Mouse (Mus musculus) kidney, embryonic 15.5 days (tissue): Measurements from ENCODE around the gene Zfp52. TPM values are rescaled to one million over a fixed set of nuclear protein-coding genes. Genes with fewer than 3 reads are reported as not detected.
A peak's percentile ranks its signal among the peaks of the same experiment; 100 is the strongest.

Experiments
- ATAC-seq: fragments of 200-750 bp; cut with Nextera tagmentation; replicated peaks from 2 replicates; pipeline ENCODE4 v1.8.0; 2017; ENCODE audit warnings: moderate TSS enrichment; ENCODE audit not compliant: low FRiP score
- H3K27ac ChIP-seq: fragments of 300-500 bp; sonication (generic); 2 replicates; pipeline ENCODE4 v1.5.1; 2015; ENCODE audit warnings: mild to moderate bottlenecking, inconsistent platforms
- H3K27me3 ChIP-seq: fragments of 300-500 bp; sonication (generic); 2 replicates; pipeline ENCODE4 v1.6.1; 2015; ENCODE audit warnings: inconsistent platforms
- H3K36me3 ChIP-seq: fragments of 300-500 bp; sonication (generic); 2 replicates; pipeline ENCODE4 v1.6.1; 2015; ENCODE audit warnings: inconsistent platforms
- H3K4me1 ChIP-seq: fragments of 300-500 bp; sonication (generic); 2 replicates; pipeline ENCODE4 v1.6.1; 2015; ENCODE audit warnings: inconsistent platforms
- H3K4me2 ChIP-seq: fragments of 300-500 bp; sonication (generic); 2 replicates; pipeline ENCODE4 v1.6.1; 2015; ENCODE audit warnings: moderate library complexity, mild to moderate bottlenecking, inconsistent platforms
- H3K4me3 ChIP-seq: fragments of 300-500 bp; sonication (generic); replicated peaks from 2 replicates; pipeline ENCODE4 v1.5.1; 2015; ENCODE audit warnings: mild to moderate bottlenecking, inconsistent platforms
- H3K9ac ChIP-seq: fragments of 300-500 bp; sonication (generic); 2 replicates; pipeline ENCODE4 v1.6.1; 2015; ENCODE audit warnings: mild to moderate bottlenecking, inconsistent platforms
- H3K9me3 ChIP-seq: fragments of 300-500 bp; sonication (generic); replicated peaks from 2 replicates; pipeline ENCODE4 v1.6.1; 2016; ENCODE audit warnings: inconsistent platforms
- WGBS: fragments of 180-500 bp; shearing (Covaris S2); methylation state at CpG from one replicate; pipeline ENCODE4 v1.1.7; 2015; ENCODE audit warnings: mixed read lengths; 5-methylcytosine and 5-hydroxymethylcytosine counted together
- polyA plus RNA-seq: library from polyadenylated mRNA; unstranded; fragments of >200 nt; fragmentation: Nextera tagmentation; extraction: Ambion mirVana; gene quantifications from 2 replicates; pipeline ENCODE4 v1.2.1, GENCODE M21; 2015

Gene Zfp52
- polyA plus RNA-seq, 1 experiment from 2014 or later: 4.9 TPM

DNA sequence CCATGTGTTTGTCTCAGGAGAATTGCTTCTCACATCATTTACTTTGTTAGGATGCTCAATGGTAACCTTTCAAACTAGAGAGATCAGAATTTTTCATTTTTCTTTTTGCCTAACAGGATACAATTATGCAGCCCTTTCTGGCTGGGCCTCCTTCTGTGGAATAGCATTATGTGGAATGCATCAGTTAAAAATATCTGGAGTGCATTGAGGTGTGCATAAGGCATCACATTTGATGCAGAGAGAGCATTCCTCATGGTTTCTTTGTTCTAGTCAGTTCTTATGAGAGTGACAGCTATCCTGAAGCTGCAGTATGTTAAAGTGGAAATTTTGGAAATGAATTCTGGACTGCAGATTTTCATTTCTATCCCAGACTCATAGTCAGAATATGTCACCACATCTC, 9.1 kb upstream of the Zfp52 start:
- no peaks in the 10 kb centered on the region for H3K36me3 ChIP-seq
- no peak overlapping the region for H3K4me2 ChIP-seq
- H3K27ac ChIP-seq: no peak overlapping the region
- H3K4me3 ChIP-seq: no peak overlapping the region
- no peaks in the 10 kb centered on the region for H3K27me3 ChIP-seq
- no peak overlapping the region for H3K9ac ChIP-seq
- H3K9me3 ChIP-seq: no peaks in the 10 kb centered on the region
- peaks cover 3% of the 10 kb centered on the region for H3K4me1 ChIP-seq
- no peak for ATAC-seq

DNA sequence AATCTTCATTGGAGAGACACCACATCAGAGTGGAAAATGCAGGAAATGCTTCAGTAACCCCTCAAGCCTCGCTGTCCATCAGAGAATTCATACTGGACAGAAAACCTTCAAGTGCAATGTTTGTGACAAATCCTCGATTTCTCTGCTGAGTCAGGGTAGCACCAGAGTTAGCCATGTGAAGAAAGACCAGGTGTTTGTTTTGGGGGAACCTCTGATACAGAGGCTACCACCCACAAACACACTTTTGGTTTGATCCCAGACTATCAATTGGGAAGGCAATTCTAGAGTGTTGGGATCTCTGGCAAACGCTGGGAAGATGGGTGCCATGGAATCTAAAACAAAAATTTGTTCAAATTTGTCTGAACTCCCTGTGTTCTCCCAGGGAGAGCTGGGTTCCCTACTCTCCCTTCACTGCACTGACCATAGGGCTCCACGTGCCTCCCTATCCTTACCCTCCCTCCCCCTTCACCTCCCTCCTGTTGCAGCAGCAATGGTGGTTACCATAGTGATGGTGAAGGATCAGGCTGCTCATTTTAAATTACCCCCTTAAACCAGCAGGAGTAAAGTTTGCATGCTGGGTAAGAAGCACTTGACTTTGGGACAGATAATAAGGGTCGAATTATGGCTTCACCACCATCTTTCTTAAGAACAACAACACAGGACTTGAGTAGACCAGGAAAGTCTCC, 4.6 kb upstream of the Zfp52 start:
- H3K27ac ChIP-seq: no peak overlapping the region
- H3K4me2 ChIP-seq: no peak overlapping the region
- H3K27me3 ChIP-seq: no peaks in the 10 kb centered on the region
- no peaks in the 10 kb centered on the region for H3K9me3 ChIP-seq
- H3K4me3 ChIP-seq: no peak overlapping the region
- H3K36me3 ChIP-seq: no peaks in the 10 kb centered on the region
- no peak overlapping the region for H3K9ac ChIP-seq
- peaks cover 30% of the 10 kb centered on the region for H3K4me1 ChIP-seq
- ATAC-seq: no peak
- WGBS: 77% methylated on average over 5 of the region's 5 CpGs

- WGBS: 63% methylated on average over 5 of the region's 5 CpGs
- H3K4me1 ChIP-seq: peaks cover 30% of the 10 kb centered on the region
- peak overlapping the region; percentile 74 for H3K4me2 ChIP-seq
- H3K36me3 ChIP-seq: no peaks in the 10 kb centered on the region
- H3K27ac ChIP-seq: peak overlapping the region; percentile 97
- ATAC-seq: peak; percentile 3
- peak overlapping the region; percentile 91; the same call in 1 of the 2 replicates for H3K9ac ChIP-seq
- no peaks in the 10 kb centered on the region for H3K9me3 ChIP-seq
- peak overlapping the region; percentile 79 for H3K4me3 ChIP-seq
- no peaks in the 10 kb centered on the region for H3K27me3 ChIP-seq
Observed at GRCm38 (mm10) chr17:21531621-21532020, 3.7 kb upstream of the Zfp52 start.

DNA sequence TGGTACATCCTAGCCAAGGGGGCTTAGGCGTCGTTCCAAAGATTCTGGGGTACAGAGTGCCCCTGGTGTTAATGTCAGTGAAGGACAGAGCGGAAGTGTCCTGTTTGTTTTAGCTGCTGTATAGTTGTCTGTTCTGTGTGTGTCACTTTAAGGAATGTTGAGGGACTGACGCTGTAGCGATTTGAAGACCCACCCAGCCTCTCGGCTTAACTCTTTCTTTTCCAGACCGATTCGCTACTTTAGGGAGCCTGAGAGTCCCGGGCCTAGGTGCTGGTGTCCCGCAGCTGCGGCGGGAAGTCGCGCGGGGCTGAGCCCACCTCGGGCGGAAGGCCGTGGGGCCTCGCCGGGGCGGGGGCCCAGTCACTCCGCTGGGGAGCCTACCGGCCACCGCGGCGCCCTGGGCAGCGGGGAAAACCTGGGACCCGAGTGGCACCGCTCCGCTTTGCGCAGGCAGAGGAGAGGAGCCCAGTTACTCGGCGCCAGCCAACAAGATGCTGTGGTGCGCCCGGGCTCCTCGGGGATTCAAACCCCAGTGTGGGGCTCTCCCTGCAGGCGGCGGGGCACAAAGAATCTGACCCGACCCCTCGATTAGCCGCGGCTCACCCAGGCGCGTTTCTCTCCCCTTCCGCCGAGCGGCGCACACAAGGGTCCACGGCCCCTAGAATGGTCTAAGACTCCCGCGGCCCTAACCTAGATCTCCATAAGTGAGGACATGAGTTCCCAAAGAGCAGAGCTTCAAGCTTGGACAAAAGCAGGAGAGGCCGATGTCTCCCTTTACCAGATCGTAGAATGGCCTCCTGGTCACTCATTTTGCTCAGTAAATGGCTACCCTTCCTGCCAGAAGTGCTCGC, 3.0 kb upstream of the Zfp52 start:
- under 1% methylated on average over 54 of the region's 54 CpGs for WGBS
- Histone ChIP-seq H3K27me3 (no peaks in the 10 kb centered on the region), H3K27ac (peak overlapping the region; percentile 97), H3K36me3 (no peaks in the 10 kb centered on the region), H3K4me1 (peaks cover 30% of the 10 kb centered on the region), H3K4me3 (peak overlapping the region; percentile 79), H3K9ac (peak overlapping the region; percentile 91), H3K9me3 (no peaks in the 10 kb centered on the region), H3K4me2 (peak overlapping the region; percentile 74)
- ATAC-seq: peak; percentile 89

GRCm38 (mm10) chr17:21533961-21534360, 1.4 kb upstream of the Zfp52 start:
- Histone ChIP-seq H3K27ac (peak overlapping the region; percentile 74; the same call in 1 of the 2 replicates), H3K4me2 (peak overlapping the region; percentile 5; the same call in 1 of the 2 replicates), H3K4me1 (peaks cover 30% of the 10 kb centered on the region), H3K9ac (no peak overlapping the region), H3K9me3 (no peaks in the 10 kb centered on the region), H3K36me3 (no peaks in the 10 kb centered on the region), H3K4me3 (no peak overlapping the region), H3K27me3 (no peaks in the 10 kb centered on the region)
- no peak for ATAC-seq
- WGBS: 87% methylated on average over 1 of the region's 1 CpGs

GRCm38 (mm10) chr17:21534460-21535095, 761 bp upstream of the Zfp52 start:
- ATAC-seq: 0 out of 2 replicates have a peak, but pooled peaks have one; percentile 17
- WGBS: 15% methylated on average over 4 of the region's 4 CpGs
- Histone ChIP-seq H3K4me3 (no peak overlapping the region), H3K4me2 (peak overlapping the region; percentile 79), H3K27me3 (no peaks in the 10 kb centered on the region), H3K9ac (no peak overlapping the region), H3K36me3 (no peaks in the 10 kb centered on the region), H3K4me1 (peaks cover 30% of the 10 kb centered on the region), H3K27ac (peak overlapping the region; percentile 74), H3K9me3 (no peaks in the 10 kb centered on the region)

DNA sequence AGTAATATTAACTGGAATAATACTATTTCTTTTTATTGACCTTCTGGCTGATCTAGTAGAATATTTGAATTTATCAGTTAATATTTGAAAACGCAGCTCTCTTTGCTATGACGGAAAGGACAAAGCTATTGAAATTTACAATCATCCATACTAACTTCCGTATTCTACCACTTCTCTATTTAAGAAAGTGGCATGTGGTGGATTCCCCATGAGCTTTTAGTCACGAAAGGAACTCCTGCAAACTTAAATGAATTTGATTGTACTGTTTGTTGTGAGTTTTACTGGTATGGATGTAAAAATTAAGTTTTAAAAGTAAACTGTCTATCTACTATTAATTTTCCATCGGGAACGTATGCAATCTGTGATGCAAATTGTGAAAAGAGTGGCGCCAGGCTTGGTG, 757 bp downstream of the Zfp52 start:
- Histone ChIP-seq H3K9ac (peak overlapping the region; percentile 31; the same call in 1 of the 2 replicates), H3K36me3 (no peaks in the 10 kb centered on the region), H3K27ac (no peak overlapping the region), H3K4me1 (peaks cover 28% of the 10 kb centered on the region), H3K4me2 (peak overlapping the region; percentile 79), H3K27me3 (no peaks in the 10 kb centered on the region), H3K4me3 (peak overlapping the region; percentile 53), H3K9me3 (no peaks in the 10 kb centered on the region)
- ATAC-seq: no peak
- WGBS: 38% methylated on average over 7 of the region's 7 CpGs

- Histone ChIP-seq H3K9ac (no peak overlapping the region), H3K36me3 (no peaks in the 10 kb centered on the region), H3K9me3 (no peaks in the 10 kb centered on the region), H3K4me2 (peak overlapping the region; percentile 79; the same call in 1 of the 2 replicates), H3K27ac (no peak overlapping the region), H3K4me3 (no peak overlapping the region), H3K4me1 (peaks cover 23% of the 10 kb centered on the region), H3K27me3 (no peaks in the 10 kb centered on the region)
- ATAC-seq: no peak
- WGBS: 56% methylated on average over 2 of the region's 2 CpGs
Observed at GRCm38 (mm10) chr17:21536676-21537075, 1.3 kb downstream of the Zfp52 start.

DNA sequence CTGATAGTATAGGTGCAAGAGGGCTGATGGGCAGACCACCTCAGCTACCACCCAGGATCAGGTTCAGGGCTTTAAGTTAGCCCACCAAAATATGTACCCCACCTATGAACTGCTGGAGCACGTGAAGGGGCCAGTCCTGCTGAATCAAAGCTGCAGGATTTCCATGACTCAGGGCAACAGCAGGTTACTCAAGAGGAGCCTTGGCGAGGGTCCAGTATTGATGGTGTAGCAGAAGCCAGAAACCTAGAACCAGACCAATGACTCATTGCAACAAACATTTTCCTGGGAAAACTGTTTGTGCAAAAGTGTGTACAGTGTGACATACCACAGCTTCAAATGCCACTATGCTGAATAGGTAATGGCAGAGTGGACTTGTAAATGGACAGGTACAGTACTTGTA, 22.5 kb downstream of the Zfp52 start:
- H3K27me3 ChIP-seq: no peaks in the 10 kb centered on the region
- H3K4me3 ChIP-seq: no peak overlapping the region
- H3K9ac ChIP-seq: no peak overlapping the region
- H3K36me3 ChIP-seq: peaks cover 19% of the 10 kb centered on the region
- H3K27ac ChIP-seq: no peak overlapping the region
- no peak for ATAC-seq
- H3K4me2 ChIP-seq: no peak overlapping the region
- H3K4me1 ChIP-seq: no peaks in the 10 kb centered on the region
- no peaks in the 10 kb centered on the region for H3K9me3 ChIP-seq
- 88% methylated on average over 2 of the region's 2 CpGs for WGBS

GRCm38 (mm10) chr17:21566220-21566619, 30.9 kb downstream of the Zfp52 start:
- Histone ChIP-seq H3K4me1 (peaks cover 17% of the 10 kb centered on the region), H3K36me3 (peaks cover 4% of the 10 kb centered on the region; the same call in 1 of the 2 replicates), H3K4me3 (peak overlapping the region; percentile 76), H3K4me2 (peak overlapping the region; percentile 76), H3K27me3 (no peaks in the 10 kb centered on the region), H3K9me3 (no peaks in the 10 kb centered on the region), H3K9ac (peak overlapping the region; percentile 69; the same call in 1 of the 2 replicates), H3K27ac (peak overlapping the region; percentile 96)
- peak; percentile 70 for ATAC-seq
- 1% methylated on average over 5 of the region's 5 CpGs for WGBS

- peak within 1 kb of the TSS; percentile 69 for H3K9ac ChIP-seq
- peaks cover 4% of the 10 kb centered on the region; the same call in 1 of the 2 replicates for H3K36me3 ChIP-seq
- peaks cover 17% of the 10 kb centered on the region for H3K4me1 ChIP-seq
- peak within 1 kb of the TSS; percentile 76 for H3K4me2 ChIP-seq
- H3K9me3 ChIP-seq: no peaks in the 10 kb centered on the region
- H3K27ac ChIP-seq: peak within 1 kb of the TSS; percentile 96
- H3K27me3 ChIP-seq: no peaks in the 10 kb centered on the region
- peak within 1 kb of the TSS; percentile 76 for H3K4me3 ChIP-seq
- peak; percentile 96 for ATAC-seq
- under 1% methylated on average over 29 of the region's 29 CpGs for WGBS
Observed at GRCm38 (mm10) chr17:21566728-21567349, 31.5 kb downstream of the Zfp52 start, which contains the start of gene Zfp948. Gene Zfp948, plus strand, starts transcription at chr17:21567008.
